Mouse (Mus musculus) E14TG2a.4 (cell line): Measurements from ENCODE around the gene Abtb2.

ENCODE experiments used
- H3K27me3 ChIP-seq: 2 replicates; pipeline ENCODE4 v1.6.1; 2014; ENCODE audit warnings: low read length, control low read depth; ENCODE audit not compliant: insufficient read depth
- H3K36me3 ChIP-seq: 2 replicates; pipeline ENCODE4 v1.6.1; 2014; ENCODE audit warnings: low read length, control low read depth; ENCODE audit not compliant: insufficient read depth
- H3K4me1 ChIP-seq: replicated peaks from 2 replicates; pipeline ENCODE4 v1.6.1; 2014; ENCODE audit warnings: low read depth, low read length, control low read depth
- H3K4me3 ChIP-seq: replicated peaks from 2 replicates; pipeline ENCODE4 v1.5.1; 2014; ENCODE audit warnings: mild to moderate bottlenecking, low read length
- H3K9me3 ChIP-seq: 2 replicates; pipeline ENCODE4 v1.6.1; 2014; ENCODE audit warnings: low read length, control low read depth
- CTCF ChIP-seq: conservative IDR thresholded peaks from 2 replicates; pipeline ENCODE4 v1.5.1; 2014; ENCODE audit warnings: low read length
- NANOG ChIP-seq: IDR thresholded peaks from 2 replicates; pipeline ENCODE4 v1.6.1; 2014; ENCODE audit warnings: borderline replicate concordance, low read length, mixed read lengths
- POU5F1 ChIP-seq: IDR thresholded peaks from 2 replicates; pipeline ENCODE4 v1.6.1; 2014; ENCODE audit warnings: low read length, borderline replicate concordance

The Abtb2 gene

GRCm38 (mm10) chr2:103601126-103601525 is 35.0 kb downstream of the Abtb2 start:
- TF ChIP-seq POU5F1 (no peak), NANOG (no peak), CTCF (no peak)
- Histone ChIP-seq H3K4me1 (no peaks in the 10 kb centered on the region), H3K27me3 (no peaks in the 10 kb centered on the region), H3K4me3 (no peak overlapping the region), H3K36me3 (no peaks in the 10 kb centered on the region), H3K9me3 (no peaks in the 10 kb centered on the region)

- no peaks in the 10 kb centered on the region for H3K9me3 ChIP-seq
- H3K27me3 ChIP-seq: no peaks in the 10 kb centered on the region
- H3K36me3 ChIP-seq: no peaks in the 10 kb centered on the region
- no peak for TF ChIP-seq NANOG
- TF ChIP-seq POU5F1: no peak
- TF ChIP-seq CTCF: no peak
- no peaks in the 10 kb centered on the region for H3K4me1 ChIP-seq
- H3K4me3 ChIP-seq: no peak overlapping the region
Observed at GRCm38 (mm10) chr2:103601531-103601930, 35.4 kb downstream of the Abtb2 start.

- no peak for TF ChIP-seq POU5F1
- TF ChIP-seq CTCF: no peak
- TF ChIP-seq NANOG: no peak
- Histone ChIP-seq H3K4me1 (no peaks in the 10 kb centered on the region), H3K36me3 (no peaks in the 10 kb centered on the region), H3K4me3 (no peak overlapping the region), H3K27me3 (no peaks in the 10 kb centered on the region), H3K9me3 (no peaks in the 10 kb centered on the region)
Observed at GRCm38 (mm10) chr2:103603209-103603608, 37.1 kb downstream of the Abtb2 start.

GRCm38 (mm10) chr2:103603869-103604268 is 37.8 kb downstream of the Abtb2 start:
- H3K36me3 ChIP-seq: no peaks in the 10 kb centered on the region
- H3K9me3 ChIP-seq: no peaks in the 10 kb centered on the region
- TF ChIP-seq POU5F1 (no peak), CTCF (no peak), NANOG (no peak)
- H3K4me1 ChIP-seq: no peaks in the 10 kb centered on the region
- H3K27me3 ChIP-seq: no peaks in the 10 kb centered on the region
- no peak overlapping the region for H3K4me3 ChIP-seq

- TF ChIP-seq NANOG (no peak), POU5F1 (no peak), CTCF (no peak)
- Histone ChIP-seq H3K4me3 (no peak overlapping the region), H3K9me3 (no peaks in the 10 kb centered on the region), H3K4me1 (no peaks in the 10 kb centered on the region), H3K27me3 (no peaks in the 10 kb centered on the region), H3K36me3 (no peaks in the 10 kb centered on the region)
Observed at GRCm38 (mm10) chr2:103605805-103606498, 39.8 kb downstream of the Abtb2 start.

GRCm38 (mm10) chr2:103607926-103608325 is 41.8 kb downstream of the Abtb2 start:
- TF ChIP-seq CTCF: no peak
- no peak for TF ChIP-seq POU5F1
- TF ChIP-seq NANOG: no peak
- Histone ChIP-seq H3K27me3 (no peaks in the 10 kb centered on the region), H3K4me1 (no peaks in the 10 kb centered on the region), H3K9me3 (no peaks in the 10 kb centered on the region), H3K4me3 (no peak overlapping the region), H3K36me3 (no peaks in the 10 kb centered on the region)

- H3K4me3 ChIP-seq: no peak overlapping the region
- H3K4me1 ChIP-seq: peaks cover 2% of the 10 kb centered on the region; the same call in 1 of the 2 replicates
- H3K36me3 ChIP-seq: no peaks in the 10 kb centered on the region
- TF ChIP-seq NANOG (no peak), POU5F1 (no peak), CTCF (no peak)
- no peaks in the 10 kb centered on the region for H3K27me3 ChIP-seq
- no peaks in the 10 kb centered on the region for H3K9me3 ChIP-seq
Observed at GRCm38 (mm10) chr2:103608947-103609346, 42.8 kb downstream of the Abtb2 start.

- no peaks in the 10 kb centered on the region for H3K9me3 ChIP-seq
- TF ChIP-seq CTCF (no peak), NANOG (no peak), POU5F1 (no peak)
Observed at GRCm38 (mm10) chr2:103609499-103609898, 43.4 kb downstream of the Abtb2 start.

GRCm38 (mm10) chr2:103610831-103611535 is 44.9 kb downstream of the Abtb2 start:
- no peaks in the 10 kb centered on the region for H3K36me3 ChIP-seq
- no peaks in the 10 kb centered on the region for H3K9me3 ChIP-seq
- H3K4me1 ChIP-seq: peaks cover 5% of the 10 kb centered on the region
- H3K4me3 ChIP-seq: no peak overlapping the region
- no peaks in the 10 kb centered on the region for H3K27me3 ChIP-seq
- TF ChIP-seq POU5F1 (no peak), CTCF (no peak), NANOG (no peak)

More at GRCm38 (mm10) chr2:103609499-103609898, 43.4 kb downstream of the Abtb2 start:
- H3K27me3 ChIP-seq: no peaks in the 10 kb centered on the region
- H3K4me3 ChIP-seq: no peak overlapping the region
- H3K4me1 ChIP-seq: peaks cover 5% of the 10 kb centered on the region
- no peaks in the 10 kb centered on the region for H3K36me3 ChIP-seq
